Mouse (Mus musculus) CH12.LX (cell line): ENCODE measurements around the gene Cacng8. TPM values are rescaled to one million over a fixed set of nuclear protein-coding genes. Genes with fewer than 3 reads are reported as not detected.

Experiments used
- DNase-seq: peaks from one replicate; pipeline ENCODE4 v3.0.0-alpha.2; 2013; ENCODE audit errors: extremely low read depth
- H3K27ac ChIP-seq: 2 replicates; pipeline ENCODE4 v1.5.1; 2012; ENCODE audit warnings: low read depth, mild to moderate bottlenecking, control low read depth, moderate library complexity; ENCODE audit not compliant: insufficient read depth
- H3K27me3 ChIP-seq: replicated peaks from 2 replicates; pipeline ENCODE3; 2012; ENCODE audit warnings: inconsistent platforms
- H3K36me3 ChIP-seq, 2 experiments: replicated peaks in 1 of 2; 2 replicates each; pipeline versions ENCODE3 to v1.6.1; 2012; ENCODE audit warnings: inconsistent platforms in 1 of 2, low read length in 1 of 2, mild to moderate bottlenecking in 1 of 2, mixed read lengths in 1 of 2, moderate library complexity in 1 of 2; ENCODE audit not compliant: control insufficient read depth in 1 of 2, insufficient read depth in 1 of 2
- H3K4me1 ChIP-seq, 2 experiments: 2 replicates each; pipeline ENCODE4 v1.6.1; 2012; ENCODE audit warnings: inconsistent platforms in 1 of 2, moderate library complexity in 1 of 2; ENCODE audit not compliant: insufficient read depth in 2 of 2, control insufficient read depth in 1 of 2
- H3K4me2 ChIP-seq: 2 replicates; pipeline ENCODE4 v1.6.1; 2012; ENCODE audit warnings: low read depth, mild to moderate bottlenecking, control low read depth; ENCODE audit not compliant: poor library complexity, insufficient read depth, severe bottlenecking
- H3K4me3 ChIP-seq, 3 experiments: fragments of 150-350 bp in 1 of 3; sonication (generic) in 1 of 3; replicated peaks in 1 of 3; 2 replicates each; pipeline versions ENCODE3 to v1.5.1; 2011 to 2012; ENCODE audit warnings: low read depth in 2 of 3, low read length in 2 of 3, mild to moderate bottlenecking in 2 of 3, moderate library complexity in 2 of 3, control low read depth in 1 of 3, improper control_type of control experiment in 1 of 3, inconsistent platforms in 1 of 3, mixed read lengths in 1 of 3; ENCODE audit not compliant: poor library complexity in 1 of 3
- H3K79me2 ChIP-seq: replicated peaks from 2 replicates; pipeline ENCODE4 v1.6.1; 2012; ENCODE audit warnings: mild to moderate bottlenecking, moderate library complexity; ENCODE audit not compliant: control insufficient read depth, poor library complexity, insufficient read depth, severe bottlenecking; ENCODE audit errors: extremely low read depth
- H3K9ac ChIP-seq: 2 replicates; pipeline ENCODE4 v1.6.1; 2012; ENCODE audit warnings: low read depth, mild to moderate bottlenecking, control low read depth, moderate library complexity; ENCODE audit not compliant: insufficient read depth
- H3K9me3 ChIP-seq: replicated peaks from 2 replicates; pipeline ENCODE3; 2012; ENCODE audit warnings: low read length, inconsistent platforms, mixed read lengths
- CHD1 ChIP-seq: IDR thresholded peaks from 2 replicates; pipeline ENCODE4 v1.6.1; 2012; ENCODE audit warnings: low read depth, low read length, improper control_type of control experiment, inconsistent platforms
- CTCF ChIP-seq, 2 experiments: IDR thresholded peaks in 1 of 2; conservative IDR thresholded peaks in 1 of 2; 2 replicates each; pipeline ENCODE4 v1.5.1; 2011 to 2012; ENCODE audit warnings: low read depth in 2 of 2, low read length in 2 of 2, improper control_type of control experiment in 1 of 2, inconsistent platforms in 1 of 2, mild to moderate bottlenecking in 1 of 2, moderate library complexity in 1 of 2
- ETS1 ChIP-seq: conservative IDR thresholded peaks from 2 replicates; pipeline ENCODE4 v1.6.1; 2012; ENCODE audit warnings: low read depth, mild to moderate bottlenecking, inconsistent platforms, low read length, improper control_type of control experiment, moderate library complexity
- GABPA ChIP-seq: IDR thresholded peaks from 2 replicates; pipeline ENCODE4 v1.6.1; 2012; ENCODE audit warnings: low read depth, low read length, improper control_type of control experiment, inconsistent platforms; ENCODE audit not compliant: insufficient replicate concordance
- HCFC1 ChIP-seq: IDR thresholded peaks from 2 replicates; pipeline ENCODE4 v1.6.1; 2012; ENCODE audit warnings: low read depth, mild to moderate bottlenecking, inconsistent platforms, low read length, improper control_type of control experiment
- IRF4 ChIP-seq: IDR thresholded peaks from 2 replicates; pipeline ENCODE4 v1.6.1; 2014; ENCODE audit warnings: low read depth, mild to moderate bottlenecking, inconsistent platforms, low read length, improper control_type of control experiment
- MAZ ChIP-seq: IDR thresholded peaks from 2 replicates; pipeline ENCODE4 v1.6.1; 2012; ENCODE audit warnings: low read depth, mild to moderate bottlenecking, inconsistent platforms, low read length, improper control_type of control experiment, moderate library complexity
- MEF2A ChIP-seq: IDR thresholded peaks from 2 replicates; pipeline ENCODE4 v1.6.1; 2014; ENCODE audit warnings: low read depth, mild to moderate bottlenecking, inconsistent platforms, low read length, improper control_type of control experiment, borderline replicate concordance
- MXI1 ChIP-seq: IDR thresholded peaks from 2 replicates; pipeline ENCODE4 v1.6.1; 2011; ENCODE audit warnings: mild to moderate bottlenecking, low read depth, low read length, improper control_type of control experiment
- NELFE ChIP-seq: IDR thresholded peaks from 2 replicates; pipeline ENCODE4 v1.6.1; 2011; ENCODE audit warnings: low read depth, low read length, improper control_type of control experiment
- PAX5 ChIP-seq: IDR thresholded peaks from 2 replicates; pipeline ENCODE4 v1.6.1; 2012; ENCODE audit warnings: low read length, inconsistent platforms, mixed read lengths
- POLR2AphosphoS2 ChIP-seq: IDR thresholded peaks from 2 replicates; pipeline ENCODE4 v1.6.1; 2011; ENCODE audit warnings: low read depth, low read length, improper control_type of control experiment
- RCOR1 ChIP-seq: conservative IDR thresholded peaks from 2 replicates; pipeline ENCODE4 v1.6.1; 2012; ENCODE audit warnings: low read depth, mild to moderate bottlenecking, inconsistent platforms, low read length, improper control_type of control experiment
- SIN3A ChIP-seq: IDR thresholded peaks from 2 replicates; pipeline ENCODE4 v1.6.1; 2012; ENCODE audit warnings: low read length, improper control_type of control experiment, inconsistent platforms
- TBP ChIP-seq: conservative IDR thresholded peaks from 2 replicates; pipeline ENCODE4 v1.6.1; 2011; ENCODE audit warnings: low read depth, low read length, improper control_type of control experiment
- TCF12 ChIP-seq: IDR thresholded peaks from 2 replicates; pipeline ENCODE4 v1.6.1; 2014; ENCODE audit warnings: low read depth, mild to moderate bottlenecking, inconsistent platforms, low read length, improper control_type of control experiment
- ZNF384 ChIP-seq: IDR thresholded peaks from 2 replicates; pipeline ENCODE4 v1.6.1; 2012; ENCODE audit warnings: low read depth, low read length, improper control_type of control experiment, inconsistent platforms
- dilution Hi-C: fragments of 300-500 bp; cut with MboI; formaldehyde crosslinking; loops from 2 replicates; pipeline ENCODE4 v1.14.3; 2020; ENCODE audit warnings: low sequenced_read_pairs; ENCODE audit not compliant: extremely low pct_unique_long_range_greater_than_20kb, extremely low pct_ligation_motif_present
- in situ Hi-C: fragments of 300-500 bp; cut with MboI; formaldehyde crosslinking; loops from 3 replicates; pipeline ENCODE4 v1.14.3; 2019; ENCODE audit warnings: low sequenced_read_pairs, low pct_ligation_motif_present, low pct_unique_long_range_greater_than_20kb, mixed read lengths
- polyA plus RNA-seq: library from polyadenylated mRNA; unstranded; fragments of >175 nt; gene quantifications from 2 replicates; pipeline ENCODE4 v1.2.1, GENCODE M21; 2012; ENCODE audit warnings: low read depth; ENCODE audit not compliant: insufficient read length
- total RNA-seq, 2 experiments: library from RNA; depleted of rRNA; stranded (reverse); fragments of 300-350 nt in 1 of 2; fragments of >200 nt in 1 of 2; gene quantifications; 2 replicates each; pipeline ENCODE4 v1.2.3; 2012 to 2014

Gene Cacng8
- total and polyA plus RNA-seq, 3 experiments = 0.43 to 1.2 (median 0.51) TPM

DNA sequence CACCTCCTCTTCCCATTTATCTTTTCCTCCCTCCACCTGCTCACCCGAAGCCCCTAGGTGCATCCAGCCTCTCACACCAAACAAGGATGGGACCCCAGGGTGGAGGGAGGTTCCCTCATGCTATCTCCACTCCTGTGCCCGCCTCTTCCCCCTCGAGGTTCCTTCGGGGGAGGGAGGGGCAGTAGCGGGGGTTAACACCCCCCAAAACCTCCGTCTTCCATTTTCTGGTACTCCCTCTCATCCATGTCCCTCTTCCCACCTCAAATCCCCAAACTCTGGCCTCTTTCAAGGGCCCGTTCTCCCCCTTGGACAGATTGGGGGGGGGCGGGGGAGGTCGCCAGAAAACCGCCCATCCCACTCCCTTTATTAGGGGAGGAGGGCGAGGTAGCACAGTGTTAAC lies 22.9 kb upstream of the Cacng8 start:
- H3K27ac ChIP-seq = no peak overlapping the region
- in situ Hi-C loops = no loop called here

DNA sequence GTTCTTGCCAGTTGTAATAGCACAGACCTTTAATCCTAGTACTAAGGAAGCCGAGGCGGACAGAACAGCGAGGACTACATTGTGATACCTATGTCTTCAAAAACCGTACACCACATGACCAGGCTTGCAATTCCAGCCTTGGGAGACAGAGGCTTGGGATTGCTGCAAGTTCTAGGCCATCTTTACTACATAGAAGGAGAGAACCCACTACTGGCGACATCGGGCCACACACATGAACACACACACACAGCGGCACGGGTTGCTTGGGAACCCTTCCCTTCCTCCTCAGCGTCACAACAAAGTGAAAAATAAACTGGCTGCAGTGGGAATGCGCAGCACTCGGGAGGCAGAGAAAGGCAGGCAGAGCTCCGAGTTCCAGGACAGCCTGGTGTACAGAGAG lies 22.2 kb upstream of the Cacng8 start:
- H3K4me2 ChIP-seq = no peak overlapping the region
- H3K9me3 ChIP-seq = no peaks in the 10 kb centered on the region
- H3K4me3 ChIP-seq = no peak overlapping the region
- no peak overlapping the region for H3K27ac ChIP-seq
- no peaks in the 10 kb centered on the region for H3K36me3 ChIP-seq
- dilution Hi-C loops (no loop called here), in situ Hi-C loops (no loop called here)
- H3K27me3 ChIP-seq = no peaks in the 10 kb centered on the region
- H3K9ac ChIP-seq = no peak overlapping the region
- DNase-seq = no peak
- TF ChIP-seq IRF4 (no peak), MEF2A (no peak), POLR2AphosphoS2 (no peak), ETS1 (no peak), SIN3A (no peak), PAX5 (no peak), CHD1 (no peak), NELFE (no peak)
- H3K4me1 ChIP-seq = peaks cover 0 to 21% of the 10 kb centered on the region in 2 experiments; a peak in 3 of 4 replicates
- H3K79me2 ChIP-seq = no peaks in the 10 kb centered on the region

More for the DNA sequence above, 22.9 kb upstream of the Cacng8 start:
- Histone ChIP-seq H3K4me1 (peaks cover 0 to 20% of the 10 kb centered on the region in 2 experiments; a peak in 3 of 4 replicates), H3K79me2 (no peaks in the 10 kb centered on the region), H3K27me3 (no peaks in the 10 kb centered on the region), H3K4me3 (no peak overlapping the region), H3K36me3 (no peaks in the 10 kb centered on the region), H3K9me3 (no peaks in the 10 kb centered on the region), H3K9ac (no peak overlapping the region), H3K4me2 (no peak overlapping the region)
- no peak for DNase-seq
- TF ChIP-seq RCOR1 (no peak), TCF12 (no peak), GABPA (no peak), ZNF384 (no peak), TBP (no peak), POLR2AphosphoS2 (no peak), CTCF (conservative IDR thresholded peaks at IDR 0.05 in 1 of 2, IDR thresholded peaks at IDR 0.05 in 1 of 2; ENCODE audit: low read depth in 2 of 2, low read length in 2 of 2) (no peak), PAX5 (no peak), IRF4 (no peak), SIN3A (no peak), NELFE (no peak), MXI1 (no peak), MAZ (no peak), HCFC1 (no peak), MEF2A (no peak)
- dilution Hi-C loops = no loop called here
